Mouse (Mus musculus) brain, adult 2 months (tissue): ENCODE measurements around the gene Erich4.

ENCODE experiments used
- DNase-seq: peaks from one replicate; pipeline ENCODE4 v3.0.0; 2011; ENCODE audit warnings: low read depth, low spot score

Erich4 gene

DNA sequence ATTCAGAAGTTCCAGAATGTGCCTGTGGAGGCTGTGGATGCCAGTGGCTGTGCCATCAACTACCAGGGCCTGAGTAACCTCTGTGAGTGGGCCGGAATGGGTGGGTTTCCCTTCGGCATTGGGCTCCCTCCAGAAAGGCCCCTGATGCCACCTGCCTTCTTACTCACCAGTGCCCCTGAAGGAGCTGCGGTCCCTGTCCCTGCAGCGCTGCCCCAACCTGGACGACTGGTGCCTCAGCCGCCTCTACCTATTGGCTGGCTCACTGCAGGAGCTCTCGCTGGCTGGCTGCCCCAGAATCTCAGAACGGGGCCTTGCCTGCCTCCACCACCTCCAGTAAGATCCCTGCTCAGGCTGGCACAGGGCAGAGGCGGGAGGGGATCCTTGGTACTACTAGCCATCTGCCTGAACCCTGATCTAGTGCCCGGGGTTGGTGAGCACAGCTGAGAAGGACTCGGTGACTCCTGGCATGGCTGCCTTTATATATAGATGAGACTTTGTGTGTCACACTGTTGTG is 8.2 kb upstream of the Erich4 start:
- peak; percentile 57 for DNase-seq

DNA sequence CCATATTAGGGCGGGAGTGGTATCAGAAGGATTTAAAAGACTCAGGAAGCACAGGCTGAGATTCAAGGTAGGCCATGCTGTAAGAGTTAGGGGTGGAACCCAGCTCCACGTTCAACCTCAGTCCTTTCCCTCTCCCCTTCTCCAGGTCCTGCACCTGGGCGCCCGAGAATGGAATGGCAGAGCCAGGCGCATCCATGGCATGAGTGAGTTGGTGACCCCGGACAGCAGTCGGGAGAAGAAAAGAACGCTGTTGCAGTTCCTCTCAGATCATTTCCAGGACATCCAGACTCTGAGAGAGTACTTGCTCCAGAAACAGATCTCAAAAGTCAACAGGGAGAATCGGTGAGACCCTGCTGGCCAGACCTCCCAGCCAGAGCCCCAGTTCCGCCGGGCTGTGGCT is 5.1 kb upstream of the Erich4 start:
- DNase-seq = no peak

DNA sequence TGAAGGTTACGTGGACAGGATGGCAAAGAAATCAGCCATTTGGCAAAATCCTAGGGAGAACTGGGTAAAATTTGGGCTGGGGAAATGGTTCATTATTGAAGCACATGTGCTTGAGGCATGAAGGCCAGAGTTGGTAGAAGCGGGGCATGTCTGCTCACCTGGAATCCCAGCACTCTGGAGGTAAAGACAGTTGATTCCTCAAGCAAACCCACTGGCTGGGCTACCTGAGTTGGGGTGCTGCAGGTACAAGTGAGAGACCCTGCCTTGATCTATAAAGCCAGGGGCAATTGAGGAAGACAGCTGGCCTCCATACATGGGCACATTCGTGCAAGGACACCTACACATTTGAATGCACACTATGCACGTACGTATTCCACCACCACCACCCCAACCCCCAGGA is 4.4 kb upstream of the Erich4 start:
- no peak for DNase-seq

DNA sequence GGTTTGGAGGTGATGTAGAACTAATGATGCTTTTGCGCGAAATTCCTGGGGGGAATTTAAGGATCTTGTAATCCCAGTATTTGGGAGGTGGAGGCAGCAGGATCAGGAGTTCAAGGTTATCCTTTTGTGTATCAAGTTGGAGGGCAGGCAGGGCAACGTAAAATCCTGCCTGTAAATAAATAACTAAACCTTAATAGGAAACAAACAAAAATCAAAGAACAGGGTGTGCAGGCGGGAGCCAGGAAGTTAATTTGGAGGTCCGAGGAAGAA is 4.0 kb upstream of the Erich4 start:
- no peak for DNase-seq

DNA sequence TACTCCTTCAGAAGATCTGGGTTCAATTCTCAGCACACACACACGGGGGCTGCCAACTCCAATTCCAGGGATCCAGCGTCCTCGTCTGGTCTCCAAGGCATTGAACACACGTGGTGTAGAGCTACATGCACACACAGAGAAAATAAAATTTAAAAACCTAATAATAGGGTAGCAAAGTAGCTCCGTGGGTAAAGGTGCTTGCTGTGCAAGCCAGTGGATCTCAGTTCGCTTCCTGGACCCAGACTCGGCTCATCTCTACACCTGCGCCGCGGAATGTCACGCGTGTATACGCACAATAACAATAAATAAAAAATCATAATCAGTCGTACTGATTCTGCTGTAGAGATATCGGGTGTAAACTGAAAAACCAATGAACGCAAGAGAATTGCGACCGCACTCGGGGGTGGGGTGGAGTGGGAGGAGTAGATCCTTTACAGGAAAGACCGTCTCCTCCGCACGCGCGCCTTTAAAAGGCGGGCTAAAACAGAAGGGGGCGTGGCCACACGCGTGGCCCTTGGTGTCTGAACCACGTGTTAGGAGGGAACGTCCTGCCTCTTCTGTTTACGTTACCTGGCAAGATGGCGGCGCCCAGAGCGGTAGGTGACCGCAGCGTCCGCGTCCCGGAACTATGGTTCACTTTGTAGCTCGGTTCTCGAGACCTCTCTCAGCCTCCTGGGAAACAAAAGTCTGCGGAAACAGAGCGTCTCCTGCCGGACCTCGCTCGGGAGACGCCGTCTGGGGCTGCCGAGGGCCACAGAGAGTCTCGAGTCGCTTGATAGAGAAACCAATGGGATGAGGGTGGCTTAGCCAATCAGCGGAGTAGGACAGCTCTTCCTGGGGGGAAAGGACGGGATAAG is 3.4 kb upstream of the Erich4 start, which contains the start of gene Dmac2:
TSS of gene Dmac2 (plus strand) at position 550 of the 857 bp plus-strand sequence.
- DNase-seq = peak; percentile 97

DNA sequence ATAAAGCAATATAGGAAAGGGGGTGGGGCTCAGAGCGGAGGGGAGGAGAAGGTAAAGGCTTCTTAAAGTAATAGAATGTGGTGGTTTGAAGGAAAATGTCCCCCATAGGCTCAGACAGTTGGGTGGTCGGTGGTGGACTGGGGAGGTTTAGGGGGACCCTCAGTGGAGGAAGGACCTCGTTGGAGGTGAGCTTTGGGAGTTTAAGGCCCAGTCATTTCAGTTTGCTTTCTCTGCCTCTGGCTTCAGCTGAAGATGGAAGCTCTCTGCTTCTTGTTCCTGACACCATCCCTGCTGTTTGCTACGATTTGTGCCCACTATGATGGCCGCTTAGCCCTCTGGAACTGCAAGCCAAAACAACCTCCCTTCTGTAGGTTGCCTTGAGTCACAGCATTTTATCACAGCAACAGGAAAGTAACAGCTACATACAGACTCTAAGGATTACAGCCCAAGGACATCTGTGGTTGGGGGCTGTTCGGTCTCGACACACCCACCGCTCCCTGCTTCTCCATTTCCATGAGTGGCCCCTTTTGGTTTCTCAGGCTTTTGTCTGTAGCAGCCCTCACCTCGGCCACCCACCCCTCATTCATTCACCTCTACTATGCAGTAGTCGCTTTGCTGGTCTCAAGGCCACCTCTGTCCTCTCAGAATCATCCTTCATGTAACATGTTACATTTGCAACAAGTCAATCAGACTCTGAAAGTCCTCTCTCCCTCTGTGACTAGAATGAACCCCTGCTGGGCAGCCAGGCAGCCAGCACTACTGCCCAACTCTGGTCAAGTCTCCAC is 1.9 kb upstream of the Erich4 start:
- no peak for DNase-seq

DNA sequence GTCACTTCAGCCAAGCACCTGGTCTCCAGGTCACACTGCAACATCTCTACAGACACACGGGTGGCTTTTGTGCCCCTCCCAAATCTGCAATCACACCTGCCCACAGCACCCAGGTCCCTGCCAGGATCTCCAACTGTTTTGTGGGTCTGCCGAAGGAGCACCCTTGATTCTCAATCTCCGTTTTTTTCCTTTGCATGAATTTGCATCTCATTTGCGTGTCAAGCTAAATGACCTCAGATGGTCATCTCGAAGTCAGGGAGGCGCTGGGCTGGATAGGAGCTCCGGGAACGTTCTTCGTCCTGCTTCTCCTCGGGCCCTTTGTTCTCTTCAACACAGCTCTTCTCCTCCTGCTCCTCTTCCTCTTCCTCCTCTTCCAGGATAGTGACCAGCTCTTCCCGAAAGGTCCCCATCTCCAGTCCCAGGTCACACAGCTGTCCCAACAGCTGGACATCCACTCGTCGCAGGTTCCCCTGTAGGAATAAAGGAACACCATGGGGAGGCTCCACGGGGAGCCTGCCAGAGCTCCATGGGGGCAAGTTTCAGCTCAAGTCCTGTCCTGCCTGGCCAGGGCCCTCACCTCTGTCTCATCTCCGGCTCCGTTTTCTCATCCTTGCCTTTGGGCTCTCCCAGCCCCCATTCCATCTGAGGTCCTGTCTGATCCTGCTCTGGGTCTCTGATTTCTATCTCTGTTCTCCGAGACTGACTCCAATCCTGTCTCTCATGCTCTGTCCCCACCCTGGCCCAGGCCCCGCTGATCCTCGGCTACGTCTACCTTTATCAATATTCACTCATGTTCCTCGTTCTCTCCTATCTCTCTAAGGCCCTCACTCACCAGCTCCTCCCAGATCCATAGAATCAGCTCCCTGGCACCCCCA is 624 bp downstream of the Erich4 start:
- no peak for DNase-seq

DNA sequence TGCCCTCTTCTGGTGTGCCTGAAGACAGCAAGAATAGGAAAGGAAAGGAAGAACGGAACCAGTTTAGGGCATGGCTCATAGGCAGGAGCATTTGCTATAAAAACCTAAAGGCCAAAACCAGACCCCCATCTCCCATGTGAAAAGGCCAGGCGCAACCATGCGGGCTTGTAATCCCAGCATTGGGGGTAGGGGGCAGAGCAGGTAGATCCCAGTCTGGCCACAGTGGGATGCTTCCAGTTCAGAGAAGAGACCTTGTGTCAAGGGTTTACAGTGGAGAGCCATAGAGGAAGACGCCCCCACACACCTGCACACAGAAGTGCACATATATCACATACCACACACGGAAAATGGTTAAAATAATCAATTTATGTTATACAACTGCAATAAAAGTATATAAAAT is 1.6 kb downstream of the Erich4 start:
- no peak for DNase-seq

DNA sequence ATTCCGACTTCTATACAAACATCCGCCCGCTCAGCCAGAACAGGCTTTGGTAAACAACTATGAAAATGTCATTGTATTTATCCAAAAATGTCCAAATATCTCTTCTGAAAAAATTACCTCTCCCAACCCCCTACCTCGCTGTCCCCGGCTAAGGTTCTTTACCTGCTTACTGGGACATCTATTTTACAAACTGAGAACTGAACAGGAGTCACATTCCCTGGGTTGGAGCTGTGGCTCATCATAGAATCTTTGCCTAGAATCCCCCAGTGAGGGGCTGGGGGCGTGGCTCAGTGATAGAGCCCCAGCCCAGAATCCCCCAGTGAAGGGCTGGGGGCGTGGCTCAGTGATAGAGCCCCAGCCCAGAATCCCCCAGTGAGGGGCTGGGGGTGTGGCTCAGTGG is 4.2 kb downstream of the Erich4 start:
- no peak for DNase-seq

DNA sequence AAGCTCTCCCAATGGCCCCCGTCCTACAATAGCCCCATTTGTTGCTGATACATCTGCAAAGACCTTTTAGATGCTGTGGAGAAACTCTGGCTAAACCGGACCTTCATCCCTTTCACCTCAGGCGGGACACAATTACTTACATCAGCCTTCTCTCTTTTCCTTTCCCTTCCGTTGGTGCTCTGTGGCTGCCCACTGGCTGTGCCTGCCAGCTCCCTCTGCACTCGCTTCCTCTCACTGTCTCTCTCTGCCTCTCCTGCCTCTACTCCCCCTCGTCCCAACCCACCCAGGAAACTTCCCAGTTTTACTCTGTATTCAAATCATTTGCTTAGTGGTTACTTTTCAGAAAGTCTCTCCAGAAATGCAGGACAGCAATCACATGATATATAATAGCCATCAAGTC is 5.6 kb downstream of the Erich4 start:
- DNase-seq = no peak

DNA sequence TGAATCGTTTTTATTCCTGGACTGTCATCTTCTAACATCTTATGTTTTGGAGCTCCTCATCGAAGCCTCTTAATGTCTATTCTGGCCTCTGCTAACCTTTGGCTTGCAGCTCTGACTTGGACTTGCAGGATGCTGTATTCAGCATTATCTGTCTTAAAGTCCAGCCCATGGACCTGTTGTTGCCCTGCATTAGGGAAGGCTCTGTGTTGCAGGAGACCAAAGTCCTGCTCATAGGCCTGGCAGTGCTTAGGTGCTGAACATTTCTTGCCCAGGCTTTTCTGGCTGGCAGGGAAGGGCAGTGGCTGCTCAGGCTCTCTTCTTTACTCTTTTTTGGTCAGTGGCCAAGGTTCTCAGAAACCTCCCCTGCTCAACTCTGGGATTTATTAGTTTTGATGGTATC is 8.5 kb downstream of the Erich4 start:
- DNase-seq = no peak

DNA sequence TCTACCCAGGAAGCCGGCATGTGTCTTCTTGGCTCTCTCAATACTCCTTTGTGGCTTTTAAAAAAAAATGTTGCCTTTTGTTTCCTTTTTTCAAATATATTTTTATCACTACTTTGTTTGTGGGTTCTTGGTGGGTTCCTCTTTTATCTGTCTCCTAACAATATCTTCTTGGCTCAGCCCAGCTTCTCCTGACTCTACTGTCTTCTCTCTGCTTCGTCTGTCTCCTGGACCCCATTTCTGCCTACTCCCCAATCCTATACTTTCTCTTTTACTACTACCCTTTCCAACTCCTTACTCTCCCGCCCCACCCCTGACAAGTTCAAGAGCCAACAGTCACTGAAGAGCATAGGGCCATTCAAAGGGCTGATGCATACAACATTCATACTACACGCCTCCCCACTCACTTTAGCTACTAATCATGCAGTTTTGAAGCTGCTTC is 9.0 kb downstream of the Erich4 start:
- DNase-seq = no peak

DNA sequence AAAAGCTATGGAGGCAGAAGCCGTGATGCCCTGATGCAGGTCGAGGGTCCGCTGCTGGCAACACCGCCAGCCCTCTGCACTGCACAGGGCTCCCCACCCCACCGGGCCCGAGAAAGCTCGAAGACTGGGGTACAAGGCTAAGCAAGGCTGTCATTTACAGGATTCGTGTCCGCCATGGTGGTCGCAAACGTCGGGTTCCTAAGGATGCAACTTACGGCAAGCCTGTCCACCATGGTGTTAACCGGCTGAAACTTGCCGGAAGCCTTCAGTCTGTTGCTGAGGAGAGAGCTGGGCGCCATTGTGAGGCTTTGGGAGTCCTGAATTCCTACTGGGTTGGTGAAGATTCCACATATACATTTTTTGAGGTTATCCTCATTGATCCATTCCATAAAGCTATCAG is 14.3 kb downstream of the Erich4 start:
- DNase-seq = no peak

DNA sequence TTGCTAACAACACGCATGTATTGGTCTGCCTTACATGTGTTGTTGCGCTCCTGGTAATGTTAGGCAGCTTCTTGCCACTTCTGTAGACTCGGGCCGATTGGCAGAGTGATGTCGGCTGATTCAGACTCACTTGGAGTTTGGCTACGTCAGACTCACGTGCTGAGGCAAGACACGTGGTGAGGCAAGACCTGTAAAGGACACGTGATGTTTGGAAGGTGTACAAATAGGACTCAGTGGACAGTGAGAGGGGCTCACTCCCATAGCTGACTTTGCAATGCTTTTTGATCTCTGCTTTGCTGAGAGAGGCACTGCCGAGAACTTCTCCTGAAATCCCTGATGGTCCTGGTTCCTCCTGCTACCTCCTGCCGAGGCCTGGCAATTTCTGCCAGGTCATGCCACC is 15.0 kb downstream of the Erich4 start:
- no peak for DNase-seq

DNA sequence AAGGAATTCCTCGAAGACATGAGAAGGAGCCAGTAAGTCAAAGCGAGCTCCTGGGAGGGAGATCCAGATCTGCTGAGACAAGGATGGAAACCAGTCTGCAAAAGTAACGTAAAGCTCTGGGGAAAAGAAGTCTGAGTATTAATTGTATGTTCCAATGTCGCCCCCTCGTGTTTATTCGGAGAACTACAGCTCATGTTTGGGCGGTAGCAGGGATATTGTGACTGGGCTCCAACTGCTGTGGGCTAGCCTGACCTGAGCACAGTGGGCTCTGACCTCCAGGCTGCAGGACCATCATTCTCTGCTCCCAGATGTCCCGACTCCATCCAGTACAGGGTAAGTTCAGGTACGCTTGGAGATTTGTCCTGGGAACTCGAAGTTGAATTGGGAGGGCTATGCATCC is 16.0 kb downstream of the Erich4 start:
- peak; percentile 64 for DNase-seq

DNA sequence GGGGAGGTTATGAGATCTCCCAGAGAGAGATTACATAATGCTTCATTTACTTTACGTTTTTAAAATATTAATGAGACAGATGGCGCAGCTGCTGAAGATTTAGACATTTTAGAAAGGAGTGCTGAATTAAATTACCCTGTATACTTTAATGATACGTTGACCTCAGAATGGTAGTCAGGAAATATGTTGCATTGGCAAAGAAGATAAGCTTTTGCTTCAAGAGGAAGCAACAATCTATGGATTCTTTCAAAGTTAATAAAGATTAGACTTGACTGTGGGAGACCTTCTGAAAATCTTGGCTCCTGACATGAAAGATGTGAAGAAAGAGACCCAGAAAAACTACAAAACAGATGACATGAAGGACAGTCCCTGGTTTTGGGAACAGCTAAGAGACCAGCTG is 21.8 kb downstream of the Erich4 start:
- no peak for DNase-seq

DNA sequence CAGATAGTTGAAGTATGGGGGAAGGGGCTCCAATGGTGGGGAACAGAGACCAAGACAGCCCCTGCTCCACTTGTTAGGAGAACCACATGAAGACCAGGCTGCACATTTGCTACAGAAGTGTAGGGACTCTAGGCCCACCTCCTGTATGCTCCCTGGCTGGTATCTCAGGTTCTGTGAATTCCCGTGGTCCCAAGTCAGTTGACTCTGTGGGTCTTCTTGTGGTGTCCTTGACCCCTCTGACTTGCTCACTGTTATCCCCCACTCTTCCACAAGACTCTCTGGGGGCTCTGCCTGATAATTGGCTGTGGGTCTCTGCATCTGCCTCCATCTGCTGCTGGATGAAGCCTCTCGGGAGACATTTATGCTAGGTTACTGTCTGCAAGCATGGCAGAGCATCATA is 24.5 kb downstream of the Erich4 start:
- DNase-seq = no peak

DNA sequence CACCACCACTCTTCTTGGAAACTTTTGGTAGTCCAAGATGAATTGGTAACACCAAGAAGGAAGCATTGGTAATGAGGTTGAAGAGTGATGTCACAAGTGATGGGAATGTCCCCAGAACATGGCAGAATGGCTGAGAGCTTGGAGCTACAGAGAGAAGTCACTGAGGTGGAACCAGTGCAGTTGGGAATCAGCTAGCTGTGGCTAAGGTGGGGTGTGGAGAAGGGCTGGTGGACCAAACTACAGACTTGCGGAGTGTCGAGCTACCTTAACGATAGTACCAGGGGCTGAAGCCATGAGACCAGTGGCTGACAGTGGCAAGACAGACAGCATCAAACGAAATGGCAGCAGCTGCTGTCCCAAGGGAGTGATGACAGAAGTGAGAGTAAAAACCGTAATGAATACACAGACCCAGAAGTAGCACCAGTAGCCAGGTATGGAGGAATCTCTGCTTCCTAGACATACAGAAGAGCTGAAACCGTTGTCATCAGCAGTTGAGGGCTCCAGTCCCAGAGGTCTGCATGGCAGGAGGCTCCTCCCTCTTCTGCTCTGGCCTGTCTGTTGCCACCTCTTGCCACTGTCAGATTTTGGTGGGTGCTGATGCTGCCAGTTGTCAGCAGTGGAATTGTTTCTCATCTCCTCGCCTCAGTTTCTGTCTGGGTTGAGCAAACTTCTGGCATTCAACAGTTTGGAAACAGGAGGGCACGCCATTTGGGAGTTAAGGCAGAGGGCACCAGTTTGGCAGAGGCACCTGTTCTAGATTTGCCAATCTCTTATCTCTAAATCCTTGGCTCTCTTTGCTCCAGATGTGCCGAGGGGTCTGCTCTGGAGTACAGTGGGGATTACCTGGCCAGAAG is 30.1 kb downstream of the Erich4 start:
- DNase-seq = no peak

DNA sequence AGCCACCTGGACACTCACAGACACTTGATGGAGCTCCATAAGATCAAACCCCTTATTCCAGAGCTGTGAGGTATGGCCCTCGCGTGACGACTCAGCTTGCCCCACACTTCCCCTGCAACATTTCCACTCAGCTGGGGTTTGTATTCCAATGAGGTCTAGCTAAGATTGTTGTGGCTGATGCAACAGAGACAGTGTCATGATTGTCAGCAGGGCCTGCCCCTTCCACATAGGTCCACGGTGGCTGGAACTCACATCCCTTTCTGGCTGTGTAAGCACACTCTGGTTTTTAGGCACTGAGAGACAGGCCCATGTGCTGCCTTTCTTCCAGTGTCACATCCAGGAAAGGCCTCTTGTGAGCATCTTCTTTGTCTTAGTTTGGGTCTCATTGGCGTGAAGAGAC is 31.0 kb downstream of the Erich4 start:
- DNase-seq = no peak

DNA sequence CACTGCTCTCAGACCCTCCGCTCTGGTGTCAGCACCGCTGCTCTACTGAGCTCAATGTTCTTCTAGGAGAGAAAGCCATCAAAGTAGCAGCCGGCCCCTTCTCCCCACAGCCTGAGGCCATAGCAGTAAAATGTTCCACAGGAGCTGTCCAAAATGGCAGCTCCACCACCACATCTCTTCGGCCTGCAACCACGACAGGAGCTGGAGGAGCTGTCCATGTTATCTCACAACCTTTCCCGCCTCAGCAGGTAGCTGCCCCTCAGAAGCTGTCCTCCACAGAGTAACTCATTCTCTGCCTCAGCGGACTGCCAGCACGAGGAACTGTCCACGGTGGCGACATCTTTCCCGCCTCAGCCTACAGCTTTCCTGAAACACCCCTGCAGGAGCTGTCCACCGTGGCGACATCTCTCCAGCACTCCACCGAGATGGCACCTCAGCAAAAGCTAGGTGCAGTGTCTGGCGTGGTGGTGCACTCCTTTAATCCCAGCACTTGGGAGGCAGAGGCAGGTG is 33.3 kb downstream of the Erich4 start:
- DNase-seq = no peak

DNA sequence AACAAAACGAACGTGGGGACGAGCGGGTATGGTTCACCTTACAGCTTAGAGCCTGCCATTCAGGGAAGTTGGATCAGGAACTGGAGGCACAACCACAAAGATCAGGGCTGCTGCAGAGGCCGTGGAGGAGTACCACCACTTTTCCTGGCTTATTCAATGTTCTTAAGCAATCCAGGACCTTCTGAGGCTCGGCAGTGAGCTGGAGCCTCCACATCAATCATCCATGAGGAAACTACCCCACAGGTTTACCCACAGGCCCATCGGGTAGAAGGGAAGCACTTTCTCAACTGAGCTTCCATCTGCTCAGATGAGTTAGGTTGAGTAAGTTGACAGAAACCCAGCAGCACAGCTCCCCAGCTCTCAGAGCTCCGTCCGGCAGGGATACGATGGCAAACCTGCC is 36.3 kb downstream of the Erich4 start:
- no peak for DNase-seq
